Mouse (Mus musculus) cerebellum, adult 2 months (tissue): ENCODE results near the gene Pced1b.

ENCODE experiments used
- CTCF ChIP-seq: fragments of 200-500 bp; IDR thresholded peaks from 2 replicates; pipeline ENCODE4 v1.5.1; 2011; ENCODE audit warnings: low read depth, mild to moderate bottlenecking, control low read depth, low read length, moderate library complexity, borderline replicate concordance; ENCODE audit not compliant: insufficient read depth
- POLR2A ChIP-seq: fragments of 200-500 bp; IDR thresholded peaks from 2 replicates; pipeline ENCODE4 v1.6.1; 2011; ENCODE audit warnings: low read length, control low read depth, borderline replicate concordance; ENCODE audit not compliant: insufficient read depth

DNA sequence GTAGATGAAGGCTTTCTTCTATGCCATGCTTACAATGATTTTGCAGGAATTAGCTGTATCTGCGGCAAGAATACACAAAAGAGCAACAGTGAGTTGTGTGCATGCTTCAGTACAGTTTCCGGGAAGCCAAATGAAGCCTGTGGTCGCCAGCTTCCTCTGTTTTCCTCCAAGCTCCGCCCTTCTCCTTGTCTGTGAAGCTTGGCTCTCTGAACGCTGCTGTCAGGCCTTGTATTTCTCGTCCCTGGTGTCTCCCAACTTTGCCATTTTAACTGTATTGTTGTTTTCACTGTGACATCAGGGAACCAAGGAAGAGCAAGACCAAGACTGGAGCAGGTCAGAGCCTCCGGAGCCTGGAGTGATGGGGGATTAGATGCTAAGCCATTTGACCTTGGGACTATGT is 177.5 kb downstream of the Pced1b start:
- no peak for TF ChIP-seq POLR2A
- no peak for TF ChIP-seq CTCF
